Mouse (Mus musculus) cerebellum, adult 2 months (tissue): ENCODE results near the gene Cstad. TPM values are rescaled to one million over a fixed set of nuclear protein-coding genes. Genes with fewer than 3 reads are reported as not detected.

Experiments
- DNase-seq, 2 experiments: peaks; one replicate each; pipeline ENCODE4 v3.0.0; 2021
- H3K27ac ChIP-seq: fragments of 200-500 bp; 2 replicates; pipeline ENCODE4 v1.5.1; 2012; ENCODE audit warnings: low read length, control low read depth, inconsistent platforms; ENCODE audit not compliant: insufficient read depth
- H3K27me3 ChIP-seq: fragments of 200-500 bp; 2 replicates; pipeline ENCODE4 v1.6.1; 2012; ENCODE audit warnings: inconsistent platforms, mild to moderate bottlenecking, low read length, moderate library complexity; ENCODE audit not compliant: control insufficient read depth, insufficient read depth
- H3K4me1 ChIP-seq: fragments of 200-500 bp; 2 replicates; pipeline ENCODE4 v1.6.1; 2011; ENCODE audit warnings: low read length; ENCODE audit not compliant: control insufficient read depth, insufficient read depth
- H3K4me3 ChIP-seq: fragments of 200-500 bp; replicated peaks from 2 replicates; pipeline ENCODE3; 2011; ENCODE audit warnings: mild to moderate bottlenecking, low read depth, low read length, control low read depth; ENCODE audit not compliant: insufficient read depth
- CTCF ChIP-seq: fragments of 200-500 bp; IDR thresholded peaks from 2 replicates; pipeline ENCODE4 v1.5.1; 2011; ENCODE audit warnings: low read depth, mild to moderate bottlenecking, control low read depth, low read length, moderate library complexity, borderline replicate concordance; ENCODE audit not compliant: insufficient read depth
- POLR2A ChIP-seq: fragments of 200-500 bp; IDR thresholded peaks from 2 replicates; pipeline ENCODE4 v1.6.1; 2011; ENCODE audit warnings: low read length, control low read depth, borderline replicate concordance; ENCODE audit not compliant: insufficient read depth
- whole genome bisulfite sequencing: fragments of 180-500 bp; shearing (Covaris S2); methylation state at CpG from one replicate; pipeline ENCODE4 v1.1.7; 2018; 5-methylcytosine and 5-hydroxymethylcytosine counted together
- polyA plus RNA-seq: library from polyadenylated mRNA; depleted of rRNA; stranded (reverse); fragments of >200 nt; gene quantifications from 2 replicates; pipeline ENCODE4 v1.2.3, GENCODE M21; 2012

Cstad gene
- polyA plus RNA-seq, 1 experiment, result 3.2 TPM

DNA sequence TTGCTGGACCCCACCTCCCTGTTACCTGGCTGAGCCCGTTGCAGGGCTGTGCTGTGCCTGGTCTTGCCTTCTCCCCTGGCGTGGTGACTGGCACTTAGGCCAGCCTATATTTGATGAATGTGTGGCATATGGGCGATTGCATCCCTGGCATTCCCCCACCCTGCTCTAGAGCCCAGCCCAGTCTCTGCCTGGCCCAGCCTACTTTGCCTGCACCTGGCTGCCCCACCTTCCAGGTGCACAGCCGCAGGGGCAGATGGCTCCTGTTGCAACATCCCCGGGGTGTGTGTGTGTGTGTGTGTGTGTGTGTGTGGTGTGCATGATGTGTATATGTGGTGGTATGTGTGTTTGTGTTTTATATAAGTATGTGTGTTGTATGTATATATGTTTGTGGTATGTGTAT, 38.3 kb upstream of the Cstad start:
- WGBS, result 60% methylated on average over 5 of the region's 5 CpGs
- H3K4me1 ChIP-seq, result peaks cover 4% of the 10 kb centered on the region
- no peaks in the 10 kb centered on the region for H3K27me3 ChIP-seq
- no peak overlapping the region for H3K27ac ChIP-seq
- H3K4me3 ChIP-seq, result no peak overlapping the region
- DNase-seq, result no peak
- TF ChIP-seq POLR2A (no peak), CTCF (no peak)

DNA sequence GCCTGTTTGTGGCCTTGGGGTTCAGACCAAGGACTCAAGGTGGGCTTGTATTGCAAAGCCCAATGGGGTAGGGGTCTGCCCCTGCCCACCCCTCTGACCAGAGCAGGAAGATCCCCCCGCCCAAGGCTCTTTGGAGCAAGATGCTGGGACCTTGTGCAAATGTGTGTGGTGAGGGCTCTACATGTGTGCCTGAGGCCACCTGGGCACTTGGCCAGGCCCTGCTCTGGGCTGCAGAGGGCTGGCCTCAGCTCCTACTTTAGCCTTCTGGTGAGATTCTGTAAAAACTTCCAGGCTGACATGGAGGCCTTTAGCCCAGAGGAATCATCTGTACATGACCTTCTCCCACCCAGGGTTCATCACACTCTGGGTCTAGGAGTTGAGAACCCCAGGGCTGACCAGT, 35.3 kb upstream of the Cstad start:
- DNase-seq, result no peak
- WGBS, result 69% methylated on average over 1 of the region's 1 CpGs
- Histone ChIP-seq H3K27me3 (no peaks in the 10 kb centered on the region), H3K4me1 (no peaks in the 10 kb centered on the region), H3K27ac (no peak overlapping the region), H3K4me3 (no peak overlapping the region)
- no peak for TF ChIP-seq CTCF
- no peak for TF ChIP-seq POLR2A

GRCm38 (mm10) chr2:30562553-30562952, 32.3 kb upstream of the Cstad start:
- no peak for TF ChIP-seq POLR2A
- Histone ChIP-seq H3K4me1 (no peaks in the 10 kb centered on the region), H3K27me3 (no peaks in the 10 kb centered on the region), H3K27ac (no peak overlapping the region), H3K4me3 (no peak overlapping the region)
- DNase-seq, result no peak
- WGBS, result 68% methylated on average over 3 of the region's 3 CpGs

GRCm38 (mm10) chr2:30571647-30572046, 23.2 kb upstream of the Cstad start:
- H3K4me3 ChIP-seq, result no peak overlapping the region
- no peaks in the 10 kb centered on the region for H3K4me1 ChIP-seq
- TF ChIP-seq POLR2A (no peak), CTCF (no peak)
- no peak for DNase-seq
- 87% methylated on average over 4 of the region's 4 CpGs for WGBS
- no peak overlapping the region for H3K27ac ChIP-seq
- no peaks in the 10 kb centered on the region for H3K27me3 ChIP-seq

- Histone ChIP-seq H3K4me3 (no peak overlapping the region), H3K4me1 (no peaks in the 10 kb centered on the region), H3K27ac (no peak overlapping the region), H3K27me3 (no peaks in the 10 kb centered on the region)
- 88% methylated on average over 4 of the region's 4 CpGs for WGBS
- TF ChIP-seq POLR2A, result no peak
- no peak for TF ChIP-seq CTCF
- DNase-seq, result no peak
These were observed 21.3 kb upstream of the Cstad start for GRCm38 (mm10) chr2:30573522-30573921.

- H3K4me1 ChIP-seq, result no peaks in the 10 kb centered on the region
- H3K27ac ChIP-seq, result no peak overlapping the region
- no peaks in the 10 kb centered on the region for H3K27me3 ChIP-seq
- WGBS, result 91% methylated on average over 9 of the region's 9 CpGs
- no peak for DNase-seq
- TF ChIP-seq POLR2A (no peak), CTCF (no peak)
- H3K4me3 ChIP-seq, result no peak overlapping the region
These were observed 17.8 kb upstream of the Cstad start for GRCm38 (mm10) chr2:30577010-30577409.

- TF ChIP-seq POLR2A, result no peak
- no peak for TF ChIP-seq CTCF
- Histone ChIP-seq H3K4me1 (no peaks in the 10 kb centered on the region), H3K4me3 (no peak overlapping the region), H3K27me3 (no peaks in the 10 kb centered on the region), H3K27ac (no peak overlapping the region)
- no peak for DNase-seq
- WGBS, result 69% methylated on average over 2 of the region's 2 CpGs
These were observed 16.8 kb upstream of the Cstad start for GRCm38 (mm10) chr2:30578006-30578405.

GRCm38 (mm10) chr2:30587161-30587560, 7.7 kb upstream of the Cstad start:
- Histone ChIP-seq H3K27me3 (no peaks in the 10 kb centered on the region), H3K4me3 (no peak overlapping the region), H3K27ac (no peak overlapping the region), H3K4me1 (peaks cover 12% of the 10 kb centered on the region)
- DNase-seq, result no peak
- TF ChIP-seq CTCF (no peak), POLR2A (no peak)
- WGBS, result 25% methylated on average over 8 of the region's 8 CpGs

DNA sequence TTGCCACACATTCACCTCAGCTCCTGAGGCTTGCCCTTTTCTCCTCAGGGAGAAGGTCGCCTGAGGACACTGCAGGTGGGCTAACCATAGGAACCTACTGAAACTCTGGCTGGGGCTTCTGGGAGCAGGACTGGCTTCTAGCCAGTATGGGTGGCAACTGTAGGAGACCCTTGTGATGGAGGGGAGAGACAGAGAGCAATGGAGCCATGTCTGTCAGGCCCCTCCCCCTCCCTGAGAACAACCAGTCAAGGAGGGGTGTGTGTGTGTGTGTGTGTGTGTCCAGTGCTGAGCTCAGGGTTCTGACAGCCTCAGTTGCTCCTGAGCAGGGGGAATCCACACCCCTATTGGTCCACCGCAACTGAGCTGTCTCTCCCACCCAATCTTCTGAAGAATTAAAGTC, 7.2 kb upstream of the Cstad start:
- TF ChIP-seq CTCF, result no peak
- no peak for TF ChIP-seq POLR2A
- H3K4me1 ChIP-seq, result peaks cover 14% of the 10 kb centered on the region
- WGBS, result 64% methylated on average over 2 of the region's 2 CpGs
- H3K27ac ChIP-seq, result no peak overlapping the region
- H3K4me3 ChIP-seq, result no peak overlapping the region
- H3K27me3 ChIP-seq, result no peaks in the 10 kb centered on the region
- DNase-seq, result no peak
